Mouse (Mus musculus) layer of hippocampus, adult 11-12 months (tissue): ENCODE data around the gene Gskip.

ENCODE experiments used
- DNase-seq: peaks from one replicate; pipeline ENCODE4 v3.0.0; 2022; ENCODE audit warnings: low spot score

Gene Gskip

DNA sequence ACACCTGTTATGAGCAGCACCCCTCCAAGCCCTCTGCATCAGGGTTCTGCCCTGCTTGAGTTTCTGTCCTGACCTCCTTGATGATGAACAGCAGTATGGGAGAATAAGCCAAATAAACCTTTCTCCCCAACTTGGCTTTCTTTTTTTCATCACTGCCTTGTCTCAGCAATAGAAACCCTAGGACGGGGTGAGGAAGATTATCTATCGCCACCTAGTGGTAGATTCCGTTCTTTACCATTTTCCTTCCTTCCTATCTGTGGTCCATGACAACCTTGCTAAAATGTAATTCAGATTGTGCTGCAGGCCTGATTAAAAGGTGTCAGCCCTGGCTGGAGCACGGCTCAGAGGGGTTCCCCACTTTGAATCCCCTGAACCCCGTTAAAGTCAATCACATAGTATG lies 38.0 kb downstream of the Gskip start:
- DNase-seq, result peak; percentile 46

DNA sequence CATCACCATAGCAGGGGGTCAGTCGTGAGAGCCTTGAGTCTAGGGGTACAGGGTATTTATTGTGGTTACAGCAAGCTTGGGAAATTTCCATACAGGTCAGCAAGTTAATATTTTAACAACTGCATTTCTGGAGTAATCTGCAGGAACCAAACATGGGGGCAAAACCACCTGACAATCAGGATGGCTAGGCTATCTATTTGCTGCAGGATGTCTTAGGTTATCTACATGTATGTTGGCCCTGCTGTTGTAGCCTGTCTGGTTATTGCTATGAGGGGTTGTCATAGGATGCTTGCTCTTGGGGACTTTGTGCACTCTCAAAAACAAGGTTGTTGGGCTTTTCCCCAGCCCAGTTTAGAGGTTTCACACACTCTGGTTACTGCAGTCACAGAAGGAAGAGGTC lies 40.0 kb downstream of the Gskip start:
- DNase-seq, result no peak

DNA sequence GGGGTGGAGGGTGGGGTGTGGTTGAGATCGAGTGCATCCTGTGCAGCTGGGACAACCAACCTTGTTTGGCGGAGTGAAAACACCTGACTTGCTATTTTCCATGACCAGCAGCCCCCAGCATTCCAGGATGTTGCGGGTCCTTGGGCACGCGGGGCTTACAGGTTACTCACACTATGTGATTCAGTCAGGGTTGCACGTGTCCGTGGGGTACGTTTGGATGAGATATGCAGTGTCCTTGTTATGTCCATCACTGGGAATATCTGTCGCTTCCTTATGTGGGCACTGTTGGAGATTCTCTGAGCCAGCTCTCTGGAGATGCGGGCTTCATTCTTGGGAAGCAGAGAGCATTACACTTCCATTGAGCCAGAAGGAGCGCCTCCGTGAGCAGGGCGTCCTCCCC lies 41.1 kb downstream of the Gskip start:
- DNase-seq, result no peak

DNA sequence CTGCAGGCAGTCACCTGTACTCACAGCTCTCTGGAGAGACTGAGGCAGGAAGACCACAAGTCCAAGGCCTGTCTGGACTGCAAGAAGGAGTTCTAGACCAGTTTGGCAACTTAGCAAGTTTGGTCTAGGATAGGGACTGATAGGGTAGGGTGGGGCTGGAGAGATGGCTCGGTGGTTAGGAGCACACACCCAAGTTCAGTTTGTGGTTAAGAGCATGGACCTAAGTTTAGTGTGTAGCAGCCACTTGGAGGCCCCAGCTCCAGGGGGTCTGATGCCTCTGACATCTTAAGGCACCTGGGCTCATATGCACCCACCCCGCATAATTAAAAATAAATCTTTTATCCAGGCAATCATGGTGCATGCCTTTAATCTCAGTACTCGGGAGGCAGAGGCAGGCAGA lies 42.6 kb downstream of the Gskip start:
- DNase-seq, result no peak

DNA sequence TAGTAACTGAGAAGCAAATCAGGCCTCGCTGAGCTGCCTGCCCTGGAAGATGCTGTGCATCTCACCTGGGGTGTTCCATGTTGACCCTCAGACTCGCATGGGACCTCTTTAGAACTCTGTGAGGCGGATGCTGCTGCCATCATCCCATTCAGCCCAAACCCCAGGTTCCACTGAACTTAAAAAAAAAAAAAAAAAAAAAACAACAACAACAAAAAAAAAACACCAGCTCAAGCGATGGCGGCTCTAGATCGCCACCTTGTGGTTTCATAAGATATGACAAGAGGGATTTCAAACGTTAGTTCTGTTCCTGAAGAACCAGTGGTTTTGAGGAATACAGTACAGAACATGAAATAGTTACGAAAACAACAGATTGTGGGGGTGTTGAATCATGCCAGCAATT lies 43.3 kb downstream of the Gskip start:
- DNase-seq, result peak; percentile 22

DNA sequence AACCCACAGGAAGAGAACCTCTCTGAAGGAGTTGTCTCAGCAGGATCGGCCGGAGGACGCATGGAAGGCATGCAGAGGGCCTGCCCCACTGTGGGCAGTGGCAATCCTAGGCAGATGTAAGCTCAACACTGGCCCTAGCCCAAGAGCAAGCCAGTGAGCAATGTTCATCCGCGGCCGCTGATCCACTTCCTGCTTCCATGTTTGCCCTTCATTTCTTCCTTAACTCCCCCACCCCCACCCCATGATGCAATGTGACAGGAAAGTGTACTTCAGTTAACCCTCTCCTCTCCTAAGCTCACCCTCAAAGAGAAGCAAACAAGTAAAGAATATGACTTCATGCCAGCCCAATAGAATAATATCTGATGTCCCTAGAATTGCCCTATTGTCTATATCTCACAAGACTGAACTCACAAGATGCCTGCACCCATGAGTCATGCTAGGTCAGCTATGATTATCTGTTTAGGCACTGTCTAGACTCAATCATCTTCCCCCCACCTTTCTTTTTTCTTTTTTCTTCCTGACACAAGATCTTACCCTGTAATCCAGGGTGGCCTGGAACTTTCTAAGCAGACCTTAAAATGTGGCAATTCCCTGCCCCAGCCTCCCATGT lies 46.3 kb downstream of the Gskip start:
- DNase-seq, result no peak

DNA sequence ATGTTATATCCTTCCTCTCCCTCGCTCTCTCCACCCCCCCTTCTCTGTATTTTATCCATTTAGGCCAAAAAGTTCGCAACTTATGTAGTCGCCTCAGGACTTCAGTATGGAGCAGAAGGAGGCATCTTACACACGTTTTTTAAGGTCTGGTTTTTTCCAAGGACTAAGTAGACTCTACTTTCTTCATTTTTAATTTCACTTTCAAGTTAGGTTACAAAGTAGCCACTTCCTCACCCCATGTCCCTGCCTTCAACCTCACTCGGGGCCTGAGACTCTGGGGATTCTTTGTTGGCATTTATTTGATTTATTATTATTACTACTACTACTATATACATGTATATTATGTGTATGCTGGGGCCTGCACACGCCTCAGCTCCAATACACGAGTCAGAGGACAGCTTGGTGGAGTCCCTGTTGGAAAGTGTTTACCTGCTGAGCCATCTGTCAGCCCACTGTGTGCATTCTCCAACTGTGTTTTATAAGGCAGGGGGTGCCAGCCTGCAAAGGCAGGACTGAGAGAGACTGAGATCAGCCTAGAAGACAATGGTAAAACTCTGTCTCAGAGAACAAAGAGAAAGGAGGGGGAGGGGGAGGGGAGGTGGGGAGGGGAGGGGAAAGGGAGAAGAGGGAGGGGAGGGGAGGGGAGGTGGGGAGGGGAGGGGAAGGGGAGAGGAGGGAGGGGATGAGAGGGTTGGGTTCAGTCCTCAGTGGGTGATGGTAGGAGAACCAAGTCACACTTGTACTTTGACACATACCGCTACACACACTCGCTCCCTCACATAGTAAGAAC lies 48.9 kb downstream of the Gskip start:
- DNase-seq, result no peak

DNA sequence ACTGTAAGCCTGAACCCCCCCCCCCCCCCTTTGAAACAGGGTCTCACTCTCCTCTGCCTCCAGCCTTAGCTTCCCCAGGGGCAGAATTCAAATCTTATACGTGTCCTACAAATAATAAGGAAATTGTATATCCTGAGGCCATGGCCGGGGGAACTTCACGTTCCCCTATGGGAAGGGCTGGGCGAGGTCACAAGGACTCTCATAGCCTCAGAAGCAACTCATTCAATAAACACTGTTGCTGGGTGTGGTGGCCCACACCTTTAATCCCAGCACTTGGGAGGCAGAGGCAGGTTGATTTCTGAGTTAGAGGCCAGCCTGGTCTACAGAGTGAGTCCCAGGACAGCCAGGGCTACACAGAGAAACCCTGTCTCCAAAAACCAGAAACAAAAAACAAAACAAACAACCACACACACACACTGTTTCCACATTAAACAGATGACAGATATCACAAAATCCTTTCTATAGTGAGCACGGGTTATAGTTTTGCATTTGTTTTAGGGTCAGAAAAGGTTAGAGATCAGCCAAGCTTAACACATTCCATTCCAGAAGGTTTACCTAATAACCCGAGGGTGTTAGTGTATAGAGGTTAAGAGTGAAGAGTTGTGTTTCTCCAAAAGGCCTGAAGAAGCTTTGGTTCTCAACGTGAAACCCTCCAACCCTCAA lies 50.7 kb downstream of the Gskip start:
- no peak for DNase-seq

DNA sequence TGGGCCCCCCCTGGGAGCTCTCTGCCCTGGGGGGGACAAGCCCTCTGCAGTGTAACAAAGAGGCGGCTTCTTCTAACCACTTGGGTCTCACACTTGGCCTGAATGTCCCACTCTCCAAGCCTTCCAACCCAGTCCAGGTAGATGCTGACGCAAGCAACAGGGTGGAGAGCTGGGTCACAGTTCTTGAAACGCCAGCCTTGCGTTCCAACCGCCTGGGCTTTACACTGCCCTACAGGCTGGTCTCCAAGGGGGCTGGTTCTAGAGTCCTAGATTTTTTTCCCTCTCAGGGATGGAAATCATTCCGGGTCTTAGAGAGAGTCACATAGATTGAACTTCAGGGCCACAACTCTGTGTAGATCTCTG lies 51.2 kb downstream of the Gskip start:
- DNase-seq, result no peak

DNA sequence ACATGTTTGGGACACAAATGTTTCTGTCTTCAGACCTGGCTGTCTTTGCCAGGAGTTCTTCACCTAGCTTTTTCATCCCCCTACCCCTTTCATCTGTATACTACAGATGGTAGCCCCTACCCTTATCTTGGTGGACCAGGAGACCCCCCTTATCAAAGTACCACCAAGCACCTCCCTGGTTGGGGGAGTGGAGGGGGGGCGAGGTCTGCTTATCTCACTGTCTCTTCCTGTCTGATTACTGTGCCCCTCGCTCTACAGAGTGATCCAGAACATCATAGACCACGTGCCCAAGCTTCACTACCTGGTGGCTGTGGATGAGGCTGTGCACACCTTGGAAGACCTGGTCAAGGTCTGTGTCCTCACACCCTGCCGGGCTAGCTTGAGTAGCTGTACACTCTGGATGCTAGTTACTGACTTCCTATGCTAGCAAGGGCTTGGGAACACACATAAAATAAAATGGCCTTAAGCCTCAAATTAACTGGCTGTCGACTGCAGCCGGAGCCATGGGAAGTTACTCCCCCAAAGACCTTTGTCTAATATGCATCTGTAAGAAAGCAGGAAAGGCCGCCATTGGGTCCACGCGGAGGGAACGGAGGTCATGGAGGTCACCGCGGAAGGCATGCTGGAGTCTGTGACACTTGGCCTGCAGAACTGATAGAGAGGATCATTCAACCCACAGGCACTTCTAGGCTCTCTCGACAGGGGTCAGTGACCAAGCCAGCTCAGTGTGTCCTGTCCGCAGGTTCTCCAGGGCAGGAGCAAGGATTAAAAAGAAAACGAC lies 53.9 kb downstream of the Gskip start:
- DNase-seq, result no peak

DNA sequence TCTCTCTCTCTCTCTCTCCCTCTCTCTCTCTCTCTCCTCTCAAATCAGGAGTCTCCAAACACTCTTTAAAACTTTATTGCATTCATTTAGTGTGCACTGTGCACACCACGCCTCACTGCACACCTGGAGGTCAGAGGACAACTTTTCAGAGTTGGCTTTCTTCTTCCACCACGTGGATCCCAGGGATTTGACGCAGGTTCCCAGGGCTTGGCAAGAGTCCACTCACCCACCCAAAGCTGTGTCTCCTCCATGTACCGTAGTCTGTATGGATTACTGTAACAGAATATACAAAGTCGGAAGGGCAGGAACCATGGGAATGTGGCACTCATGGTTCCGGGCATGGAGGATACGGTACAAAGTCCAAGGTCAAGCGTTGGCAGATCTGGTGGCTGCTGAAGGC lies 55.0 kb downstream of the Gskip start:
- DNase-seq, result no peak

DNA sequence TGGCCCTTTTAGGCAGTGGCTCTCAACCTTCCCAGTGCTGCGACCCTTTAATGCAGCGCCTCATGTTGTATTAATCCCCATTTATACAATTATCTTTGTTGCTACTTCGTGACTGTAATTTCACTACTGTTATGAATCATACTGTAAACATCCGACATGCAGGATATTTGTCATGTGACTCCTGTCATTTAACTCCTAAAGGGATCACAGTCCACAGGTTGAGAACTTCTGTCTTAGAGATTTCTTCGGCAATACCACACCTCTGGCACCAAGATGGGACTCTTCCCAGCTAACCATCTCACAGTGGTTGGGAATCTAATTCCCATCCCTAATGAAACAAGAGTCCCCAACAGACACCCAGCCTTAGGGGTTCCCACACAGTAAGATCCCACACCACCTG lies 63.5 kb downstream of the Gskip start:
- DNase-seq, result no peak
